Comparison of ENCODE assay signal across 1 mouse cellular context in the genomic region with DNA sequence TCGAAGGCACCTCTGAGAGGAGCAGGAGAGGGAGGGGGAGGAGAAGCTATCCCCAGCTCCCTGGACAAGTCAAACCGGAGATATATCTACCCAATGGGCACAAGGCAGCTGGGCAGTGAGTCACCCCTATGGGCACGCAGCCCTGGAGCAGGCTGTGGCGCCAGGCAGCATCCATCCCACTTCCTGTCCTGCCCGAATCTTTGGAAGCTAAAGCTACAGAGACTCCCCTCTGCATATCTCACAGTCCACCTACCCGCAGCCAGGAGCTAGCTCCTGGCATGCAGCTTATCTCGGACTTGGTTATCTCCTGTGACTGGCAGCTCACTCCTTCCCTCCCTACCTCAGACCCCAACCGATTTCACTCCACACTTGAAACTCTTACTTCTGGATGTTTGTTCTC.
TF ChIP-seq lines count a peak whose summit lies in the region.

No protein-coding gene starts in this region.

TF ChIP-seq in MEL, 35 proteins besides CTCF, POLR2A, EP300 and RAD21 (continued from another document):
- no peak for TF ChIP-seq NRF1 (IDR thresholded peaks at IDR 0.05; ENCODE audit: insufficient read depth, low read depth, low read length, poor library complexity, severe bottlenecking)
- peak; percentile 55; the same call in 1 of the 2 replicates for TF ChIP-seq MAZ (IDR thresholded peaks at IDR 0.05; ENCODE audit: low read depth, low read length)
- TF ChIP-seq TCF12 (IDR thresholded peaks at IDR 0.05; ENCODE audit: low read depth, low read length), result peak; percentile 72
- TF ChIP-seq MEF2A (IDR thresholded peaks at IDR 0.05; ENCODE audit: extremely low read depth, insufficient replicate concordance, low read depth, low read length, poor library complexity, severe bottlenecking), result no peak
- TF ChIP-seq POLR2AphosphoS2 (IDR thresholded peaks at IDR 0.05; ENCODE audit: low read length), result 0 out of 2 replicates have a peak, but pooled peaks have one; percentile 35
- TF ChIP-seq ETS1 (IDR thresholded peaks at IDR 0.05; ENCODE audit: low read depth, low read length), result peak; percentile 74
